Mouse (Mus musculus) urinary bladder, postnatal 4 days (tissue): Measurements from ENCODE around the gene Gm10643.

Experiments used
- DNase-seq, 2 experiments: peaks; one replicate each; pipeline ENCODE4 v3.0.0; 2021 to 2022; ENCODE audit warnings: low spot score in 2 of 2

Gm10643 gene

DNA sequence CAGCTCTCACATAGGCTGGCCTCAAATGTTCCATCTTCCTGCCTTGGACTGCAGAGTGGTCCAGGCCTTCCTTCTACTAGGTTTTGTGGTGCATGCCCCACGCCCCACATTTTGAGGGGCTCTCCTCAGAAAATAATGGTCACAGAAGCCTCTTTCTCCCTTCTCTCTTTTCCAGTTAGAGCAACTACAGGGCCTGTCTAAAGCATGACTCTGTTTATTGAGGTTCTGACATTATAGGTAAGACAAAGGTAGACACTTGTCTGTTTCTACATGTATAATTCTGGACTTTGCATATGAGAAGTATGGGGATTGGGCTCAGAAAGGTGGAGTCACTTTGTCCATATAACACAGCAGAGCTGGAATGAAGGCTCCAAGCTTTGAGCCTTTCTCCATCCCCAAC lies at the start of gene Gm10643:
Gene Gm10643, minus strand, starts transcription at position 101 of the 400 bp plus-strand sequence.
- DNase-seq = no peak

DNA sequence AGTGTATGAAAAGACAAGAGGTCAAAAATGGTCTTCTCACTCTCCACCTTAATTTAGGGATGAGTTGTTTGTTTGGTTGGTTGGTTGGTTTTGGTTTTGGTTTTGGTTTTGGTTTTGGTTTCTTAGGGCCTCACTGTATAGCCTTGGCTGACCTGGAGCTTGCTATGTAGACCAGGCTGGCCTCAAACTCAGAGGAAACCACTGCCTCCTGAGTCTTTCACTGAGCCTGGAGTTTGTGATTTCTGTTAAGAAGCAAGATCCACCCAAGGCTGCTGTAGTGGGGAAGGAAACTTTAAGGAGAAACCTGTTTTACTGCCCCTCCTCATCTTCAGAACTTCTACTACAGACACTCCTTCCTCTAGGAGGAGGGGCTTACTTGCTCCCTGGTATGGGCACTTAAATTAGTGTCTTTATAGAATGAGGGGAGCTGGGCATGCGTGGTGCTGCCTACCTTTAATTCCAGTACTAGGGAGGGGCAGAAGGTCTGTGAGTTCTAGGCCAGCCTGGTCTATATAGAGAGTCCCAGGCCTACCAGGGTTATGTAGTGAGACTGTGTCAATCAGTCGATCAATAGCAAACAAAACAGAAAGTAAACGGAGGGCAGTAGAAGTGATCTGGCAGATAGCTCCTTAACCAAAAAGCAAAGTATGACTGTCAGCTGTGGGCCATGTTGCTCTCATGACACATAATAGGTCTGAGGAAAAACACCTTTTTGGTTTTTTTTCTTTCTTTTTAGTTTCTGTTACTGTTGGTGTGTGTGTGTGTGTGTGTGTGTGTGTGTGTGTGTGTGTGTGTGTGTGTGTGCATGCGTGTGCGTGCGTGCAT lies 41.5 kb upstream of the Gm10643 start:
- DNase-seq = no peak

DNA sequence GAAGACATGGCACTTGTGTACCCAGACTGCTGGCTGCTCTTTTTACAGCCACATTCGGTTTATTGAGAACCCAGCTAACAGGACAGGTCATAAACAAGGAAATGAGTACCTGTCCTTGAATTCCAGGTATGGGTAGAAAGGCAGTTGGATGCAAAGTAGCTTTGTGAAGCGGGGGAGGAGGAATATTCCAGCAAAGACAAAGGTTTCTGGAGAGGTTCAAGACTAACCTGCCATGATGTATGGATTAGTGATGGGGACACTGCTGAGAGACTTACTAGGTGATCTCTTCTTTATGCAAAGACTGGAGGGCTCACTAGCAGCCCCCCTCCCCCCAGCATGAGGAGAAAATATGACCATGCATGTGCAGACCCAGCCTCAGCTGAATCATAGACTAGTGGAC lies 40.7 kb upstream of the Gm10643 start:
- no peak for DNase-seq

DNA sequence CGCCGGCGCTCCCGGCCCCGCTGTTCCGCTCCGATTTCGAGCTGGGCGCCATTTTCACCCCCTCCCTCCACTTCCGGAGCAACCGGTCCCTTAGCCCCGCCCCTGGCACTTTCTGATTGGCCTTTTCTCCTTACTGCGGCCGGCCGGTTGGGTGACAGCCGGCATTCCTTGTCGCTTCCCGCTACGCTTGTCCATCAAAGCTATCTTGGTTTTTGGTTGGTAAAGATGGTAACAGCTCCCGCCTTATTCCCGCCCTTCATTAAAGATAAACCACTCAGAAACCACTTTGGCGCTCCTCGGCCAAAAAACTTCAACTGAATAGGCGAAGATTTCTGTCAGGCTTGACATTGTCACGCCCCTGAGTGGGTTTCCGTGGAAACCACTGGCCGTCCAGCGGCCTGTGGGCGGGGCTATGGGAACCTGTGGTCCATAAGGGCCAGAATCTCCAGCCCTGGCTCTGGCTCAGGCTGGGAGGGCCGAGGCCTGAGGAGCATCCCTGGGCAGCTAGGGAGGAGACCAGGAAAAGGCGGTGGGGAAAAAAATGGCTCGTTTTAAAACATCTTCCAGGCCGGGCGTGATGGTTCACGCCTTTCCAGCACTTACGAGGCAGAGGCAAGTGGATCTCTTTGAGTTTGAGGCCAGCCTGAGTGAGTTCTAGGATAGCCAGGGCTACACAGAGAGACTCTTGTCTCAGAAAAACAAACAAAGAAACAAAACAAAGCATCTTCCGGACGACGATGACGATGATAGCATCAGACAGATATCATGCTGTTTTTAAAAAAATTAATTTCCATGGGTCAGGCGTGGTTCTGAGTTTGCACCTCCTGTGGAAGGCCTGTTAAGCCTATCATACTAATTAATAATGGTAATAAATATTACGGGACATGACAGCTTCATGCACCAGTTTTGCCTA lies 40.0 kb upstream of the Gm10643 start, which contains the start of gene Dcaf15:
Gene Dcaf15, minus strand, starts transcription at position 72 of the 913 bp plus-strand sequence.
- DNase-seq = peak; percentile 97 to 99

DNA sequence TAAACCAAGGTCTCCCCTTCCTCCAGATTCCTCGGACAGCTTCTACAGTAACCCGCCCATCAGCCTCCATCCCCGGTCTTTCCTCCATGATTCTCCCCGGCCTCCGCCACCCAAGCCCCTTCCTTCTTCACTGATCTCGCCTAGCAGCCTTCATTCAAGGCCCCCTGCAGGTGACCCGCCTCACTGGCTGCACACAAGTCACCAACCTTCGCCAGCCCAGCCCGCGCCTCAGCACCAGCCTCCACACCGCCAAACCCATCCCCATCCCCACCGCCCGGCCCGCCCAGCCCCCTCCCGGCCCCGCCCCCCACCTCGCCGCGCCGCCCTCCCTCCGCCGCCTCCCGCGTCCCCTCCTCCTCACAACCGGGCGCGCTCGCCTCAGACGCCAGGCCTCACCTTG lies 39.3 kb upstream of the Gm10643 start:
- DNase-seq = peak in 1 of 2 experiments; percentile 56

DNA sequence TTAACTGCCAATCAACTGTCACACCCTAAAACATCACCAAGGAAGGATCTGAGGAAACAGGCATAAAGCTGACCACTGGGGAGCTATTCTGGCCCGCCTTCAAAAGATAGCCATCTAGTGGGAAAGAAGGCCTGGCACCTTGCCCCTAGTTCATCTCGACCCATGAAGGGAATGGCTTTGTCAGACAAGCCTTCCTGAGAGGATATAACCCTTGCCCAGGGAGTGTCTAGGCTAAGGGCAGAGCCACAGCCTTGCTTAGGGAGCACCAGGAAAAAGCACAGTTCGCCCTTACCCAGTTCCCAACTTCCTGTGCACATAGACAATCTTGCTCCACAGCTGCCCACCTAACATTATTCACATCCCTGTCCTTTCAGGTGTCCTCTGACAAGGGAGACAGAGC lies 38.7 kb upstream of the Gm10643 start:
- no peak for DNase-seq

DNA sequence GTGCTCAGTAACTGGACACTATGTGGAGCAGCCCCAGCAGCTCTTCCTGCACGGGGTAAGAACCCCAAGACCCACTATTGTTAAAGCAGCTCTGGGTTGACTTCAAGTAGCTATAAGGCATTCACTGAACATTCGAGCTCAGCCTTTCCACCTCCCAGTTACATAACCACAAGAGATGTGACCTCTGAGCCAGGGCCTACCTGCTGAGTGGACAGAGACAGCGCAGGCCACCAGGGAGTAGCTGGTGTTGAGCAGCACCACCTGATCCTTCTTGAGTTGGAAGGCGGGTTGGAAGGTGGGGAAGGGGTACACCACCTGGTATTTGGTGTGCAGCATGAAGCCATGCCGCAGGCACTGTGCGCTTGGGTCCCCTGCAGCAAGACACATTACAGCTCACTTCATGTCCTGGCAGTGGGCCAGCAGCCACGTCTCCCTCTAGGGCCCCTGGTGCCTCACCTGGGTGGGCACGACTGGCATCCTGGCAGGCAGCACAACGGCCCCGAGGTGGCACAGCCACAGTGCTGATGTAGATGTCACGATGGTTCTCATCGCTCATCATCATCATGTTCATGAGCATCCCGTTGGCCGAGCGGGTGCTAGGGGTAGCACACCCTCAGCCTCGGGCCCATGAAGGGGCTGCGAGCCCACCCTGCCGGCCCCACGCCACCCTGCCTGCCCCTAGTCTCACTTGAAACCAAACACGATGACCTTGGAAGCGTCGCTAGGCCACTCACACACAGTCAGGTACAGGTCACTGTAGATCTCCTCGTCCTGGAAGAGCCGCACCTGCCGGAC lies 36.7 kb upstream of the Gm10643 start:
- no peak for DNase-seq

DNA sequence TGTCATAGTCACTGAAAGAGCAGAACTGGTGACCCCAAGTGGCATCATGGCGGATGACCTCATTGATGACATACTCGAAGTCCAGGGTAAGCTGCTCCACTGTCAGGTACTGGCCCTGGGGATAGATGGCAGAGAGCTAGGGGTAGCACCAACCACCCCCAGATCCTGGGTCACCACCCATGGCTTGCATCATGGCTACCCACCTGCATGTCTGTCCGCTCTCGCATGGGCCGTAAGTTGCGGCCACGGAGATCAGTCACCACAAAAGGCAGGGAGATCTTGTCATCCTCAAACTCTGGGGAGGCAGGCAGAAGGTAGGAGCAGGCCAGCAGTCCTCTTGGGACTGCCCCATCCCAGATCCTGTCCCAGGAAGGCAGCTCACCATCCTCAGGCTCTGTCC lies 33.4 kb upstream of the Gm10643 start:
- DNase-seq = no peak

DNA sequence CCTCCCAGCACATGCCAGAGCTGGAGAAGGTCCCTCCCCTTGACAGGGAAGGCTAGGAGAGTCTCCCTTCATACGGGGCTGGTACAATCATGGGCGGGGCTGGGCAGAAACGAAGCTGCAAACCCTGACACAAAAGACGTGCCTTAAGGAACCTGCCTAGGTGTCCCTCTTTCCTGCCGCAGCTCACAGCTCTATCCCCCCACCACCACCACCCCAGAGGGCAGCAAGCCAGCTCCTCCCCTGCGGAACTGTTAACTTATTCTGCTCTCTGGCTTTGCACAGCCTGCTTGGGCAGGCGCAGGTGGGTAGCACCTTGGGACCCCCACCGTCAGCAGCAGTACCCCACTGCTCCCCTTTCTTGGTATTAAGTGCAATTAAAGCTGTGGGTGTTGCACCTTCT lies 31.1 kb upstream of the Gm10643 start:
- DNase-seq = no peak

DNA sequence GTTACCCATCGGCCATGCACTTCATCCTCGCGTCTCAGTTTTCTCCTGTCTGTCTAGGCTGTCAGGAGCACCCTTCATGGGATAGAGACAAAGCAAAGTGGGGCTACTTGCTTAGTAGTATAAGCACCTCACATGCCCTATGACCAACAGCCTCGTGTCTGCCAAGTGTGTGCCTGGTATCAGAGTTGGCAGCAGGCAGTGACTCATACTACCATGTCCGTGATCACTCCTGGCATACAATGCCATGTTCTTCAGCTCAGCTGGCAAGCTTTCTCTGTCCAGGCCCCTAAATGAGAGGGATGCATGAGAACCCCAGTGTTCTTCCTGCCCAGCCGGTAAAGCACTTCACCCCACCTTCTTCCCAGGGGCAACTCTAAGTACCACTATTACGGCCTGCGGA lies 25.6 kb upstream of the Gm10643 start:
- no peak for DNase-seq

DNA sequence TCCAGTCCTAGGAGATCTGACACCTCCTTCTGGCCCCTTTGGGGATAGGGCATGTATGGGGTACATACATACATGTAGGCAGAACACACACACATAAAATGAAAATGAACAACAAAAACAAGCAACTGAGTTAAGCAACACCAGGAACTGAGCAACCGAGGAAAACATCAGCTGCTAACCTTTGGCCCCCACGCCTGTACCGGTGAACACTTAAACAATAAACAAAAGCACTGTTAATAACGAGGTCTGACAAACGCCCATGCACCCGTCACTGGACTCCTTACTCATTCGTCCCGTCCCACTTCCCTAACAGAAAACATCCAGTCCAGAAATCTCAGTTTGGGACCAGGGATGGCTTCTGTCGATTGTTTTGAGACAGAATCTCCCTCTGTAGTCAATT lies 24.3 kb upstream of the Gm10643 start:
- DNase-seq = no peak

DNA sequence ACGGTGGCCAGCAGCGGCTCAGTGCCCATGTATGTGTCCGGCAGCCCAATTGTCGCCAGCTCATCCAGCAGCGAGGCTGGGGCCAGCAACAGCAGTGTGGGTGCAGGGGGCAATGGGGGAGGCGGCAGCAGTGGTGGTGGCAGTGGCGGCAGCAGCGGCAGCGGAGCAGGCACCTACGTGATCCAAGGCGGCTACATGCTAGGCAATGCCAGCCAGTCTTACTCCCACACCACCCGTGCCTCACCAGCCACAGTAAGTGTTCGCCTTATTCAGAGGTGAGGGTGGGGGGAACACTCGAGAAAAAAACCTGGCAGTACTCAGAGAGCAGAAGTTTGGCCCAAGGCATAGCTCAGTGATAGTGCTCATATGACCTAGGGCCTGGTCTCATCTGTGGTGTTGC lies 22.9 kb upstream of the Gm10643 start:
- no peak for DNase-seq

DNA sequence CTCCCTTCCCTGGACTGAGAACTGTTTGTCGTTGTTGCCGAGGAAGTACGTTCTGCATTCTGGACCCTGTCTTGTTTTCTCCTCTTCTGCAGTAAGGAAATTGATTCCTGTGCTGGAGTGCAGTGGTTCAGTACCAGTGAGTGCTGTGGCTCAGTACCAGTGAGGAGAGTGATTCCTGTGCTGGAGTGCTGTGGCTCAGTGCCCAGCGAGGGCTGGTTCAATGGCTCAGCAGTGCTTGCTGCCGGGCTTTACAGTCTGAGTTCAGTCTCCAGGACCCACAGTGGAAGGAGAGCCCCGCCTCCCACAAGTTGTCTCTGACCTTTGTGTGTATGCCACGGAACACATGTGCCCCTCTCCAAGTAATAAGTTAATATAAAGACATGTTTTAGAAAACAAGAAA lies 22.2 kb upstream of the Gm10643 start:
- no peak for DNase-seq

DNA sequence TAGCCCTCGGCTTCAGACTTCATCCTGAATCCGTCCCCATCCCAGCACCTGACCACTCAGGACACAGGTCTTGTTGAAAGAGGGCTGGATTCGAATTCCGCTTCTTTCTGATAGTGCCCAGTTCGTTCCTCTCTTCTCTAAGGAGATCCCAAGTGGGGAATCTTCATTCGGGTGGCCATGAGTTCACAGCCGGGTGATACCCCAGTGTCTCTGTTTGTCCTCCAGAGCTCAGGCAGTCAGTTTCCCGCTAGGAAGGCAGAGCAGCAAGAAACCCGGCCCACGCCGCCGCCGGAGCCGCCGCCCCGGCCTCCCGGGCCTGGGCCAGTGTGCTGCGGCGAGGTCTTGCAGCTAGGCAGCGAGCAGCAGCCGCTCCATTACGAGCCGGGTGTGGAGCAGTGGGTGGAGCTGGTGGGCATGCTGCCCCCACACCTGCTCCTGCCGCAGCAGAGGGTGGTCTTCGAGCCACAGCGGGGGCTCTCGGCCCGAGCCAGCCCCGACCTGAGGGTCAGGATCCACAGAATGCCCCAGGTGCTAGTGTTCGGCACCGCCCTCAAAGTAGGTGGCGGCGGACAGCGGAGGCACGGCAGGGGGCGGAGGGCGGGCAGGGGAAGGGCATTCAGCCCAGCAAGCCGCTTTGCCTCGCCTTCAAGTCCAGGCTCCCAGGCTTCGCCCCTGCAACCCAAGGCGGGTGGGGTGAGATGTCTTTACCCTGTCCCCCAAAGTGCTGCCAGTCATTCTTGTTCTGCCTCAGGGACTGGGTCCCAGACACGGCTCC lies 19.6 kb upstream of the Gm10643 start:
- no peak for DNase-seq

DNA sequence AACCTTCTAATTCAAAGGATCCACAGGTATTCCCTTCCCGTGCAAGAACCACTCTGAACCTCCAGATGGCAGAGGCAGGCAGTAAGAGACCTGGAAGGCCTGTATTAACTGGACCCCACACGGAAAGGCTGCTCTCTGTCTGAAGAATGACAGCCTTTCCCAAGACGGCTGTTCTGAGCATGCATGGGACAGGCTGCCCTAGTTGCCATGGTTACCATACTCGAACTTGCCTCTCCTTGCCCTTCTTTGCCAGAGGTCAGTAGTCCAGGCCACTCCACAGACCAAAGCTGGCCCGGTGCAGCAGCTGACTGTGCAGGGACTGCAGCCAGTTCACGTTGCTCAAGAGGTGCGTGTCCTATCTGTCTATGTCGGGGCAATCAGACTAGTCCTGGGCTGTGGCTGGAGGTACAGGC lies 18.9 kb upstream of the Gm10643 start:
- no peak for DNase-seq

DNA sequence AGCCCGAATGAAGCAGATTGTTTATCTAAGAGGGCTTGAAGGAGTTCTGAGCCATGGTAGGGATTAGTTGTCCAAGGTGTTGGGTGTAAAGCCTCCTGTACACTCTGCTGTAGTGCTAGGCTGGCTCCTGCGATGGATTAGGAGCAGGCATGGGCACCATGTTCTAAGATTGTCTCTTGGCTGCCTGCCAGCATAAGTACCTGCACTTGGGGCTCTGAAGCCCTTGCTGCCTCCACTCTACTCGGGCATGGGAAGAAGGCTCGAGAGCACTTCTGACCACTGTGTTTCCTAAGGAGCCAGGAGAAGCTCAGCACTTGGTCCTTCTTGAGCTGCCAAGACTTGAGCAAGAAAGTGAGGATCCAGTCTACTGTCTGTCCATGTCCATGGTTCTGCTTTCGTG lies 14.3 kb upstream of the Gm10643 start:
- DNase-seq = no peak

DNA sequence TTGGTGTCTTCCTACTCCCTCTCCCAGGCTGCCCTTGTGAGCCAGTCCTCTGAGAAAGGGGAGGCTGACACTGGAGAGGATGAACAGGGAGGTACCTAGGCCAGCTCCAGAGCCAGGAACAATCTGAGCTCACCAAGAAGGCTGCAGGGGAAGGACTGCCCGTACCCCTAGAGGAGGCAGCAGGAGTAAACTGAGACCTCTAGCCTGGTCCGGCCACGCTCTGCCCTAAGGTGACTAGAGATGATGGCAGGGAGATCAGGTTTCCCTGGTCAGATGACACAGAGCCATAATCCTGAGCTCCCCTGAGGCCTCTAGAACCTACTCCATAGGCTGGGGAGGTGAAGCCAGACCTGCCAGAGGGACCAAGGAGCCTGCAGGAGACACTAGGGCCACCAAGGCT lies 11.9 kb upstream of the Gm10643 start:
- DNase-seq = no peak

DNA sequence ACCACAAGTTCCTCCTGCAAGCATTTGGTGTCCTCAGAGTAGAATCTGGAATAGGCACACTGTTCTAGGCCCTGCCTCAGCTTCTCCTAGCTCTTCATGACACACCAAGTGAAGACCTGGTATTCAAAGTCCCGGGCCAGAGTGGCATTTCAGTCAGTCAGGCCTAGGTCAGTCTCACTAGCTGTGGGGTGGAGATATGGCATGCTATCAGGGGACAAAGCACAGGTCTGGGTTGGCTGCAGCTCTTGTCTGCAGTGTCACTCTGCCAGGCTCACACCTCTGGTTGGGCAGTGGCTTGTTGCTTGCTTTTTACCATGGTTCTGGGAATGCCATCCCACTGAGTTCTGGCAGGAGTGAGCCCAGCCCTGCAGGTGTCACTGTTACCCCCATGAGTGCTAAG lies 11.5 kb upstream of the Gm10643 start:
- DNase-seq = no peak

DNA sequence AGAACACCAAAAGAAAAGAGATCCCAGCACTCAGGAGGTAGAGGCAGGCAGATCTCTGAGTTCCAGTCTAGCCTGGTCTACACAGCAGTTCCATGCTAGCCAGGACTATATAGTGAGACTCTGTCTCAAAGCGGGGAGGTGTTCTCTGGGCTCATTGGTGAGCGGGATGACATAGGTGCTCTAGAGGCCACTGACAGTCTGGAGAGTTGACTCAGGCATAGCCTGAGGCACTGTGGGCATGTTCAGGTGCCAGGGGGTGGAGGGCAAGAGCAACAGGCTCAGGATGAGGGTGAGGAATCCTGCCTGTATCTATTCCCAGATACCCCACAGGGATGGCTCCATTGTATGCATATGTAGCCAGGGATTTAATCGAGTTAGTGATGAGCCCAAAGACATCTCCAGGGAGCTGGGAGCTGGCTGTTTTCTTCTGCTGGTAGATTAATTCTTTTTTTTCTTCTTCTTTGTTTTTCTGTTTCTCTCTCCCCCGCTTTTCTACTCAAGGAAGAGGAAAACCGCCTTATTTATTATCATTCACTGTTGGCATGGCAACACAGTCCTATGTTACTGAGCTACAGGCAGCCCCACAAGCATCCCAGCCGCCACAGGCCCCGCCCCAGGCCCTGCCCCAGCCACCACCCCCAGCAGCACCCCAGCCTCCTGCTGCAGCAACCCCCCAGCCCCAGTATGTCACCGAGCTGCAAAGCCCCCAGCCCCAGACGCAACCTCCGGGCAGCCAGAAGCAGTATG lies 8.5 kb upstream of the Gm10643 start:
- no peak for DNase-seq

DNA sequence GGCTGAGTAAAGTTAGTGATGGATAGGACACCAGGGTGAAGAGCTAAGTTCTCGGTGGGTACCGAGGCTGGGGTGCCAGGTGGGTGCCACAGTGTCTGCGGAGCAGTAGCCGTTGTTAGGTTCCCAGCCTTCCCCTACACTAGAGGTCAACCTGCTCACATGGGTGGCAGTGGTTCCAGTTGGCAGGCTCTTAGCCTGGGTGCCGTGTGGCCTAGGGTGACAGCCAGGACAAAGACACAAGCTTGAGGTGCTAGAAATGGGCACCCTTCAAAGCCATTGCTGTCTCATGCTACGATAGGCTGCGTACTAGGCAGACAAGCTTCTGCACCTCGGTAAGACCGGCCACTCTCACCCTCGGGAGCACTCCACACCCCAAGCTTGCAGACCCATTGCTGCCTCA lies 7.4 kb upstream of the Gm10643 start:
- no peak for DNase-seq

DNA sequence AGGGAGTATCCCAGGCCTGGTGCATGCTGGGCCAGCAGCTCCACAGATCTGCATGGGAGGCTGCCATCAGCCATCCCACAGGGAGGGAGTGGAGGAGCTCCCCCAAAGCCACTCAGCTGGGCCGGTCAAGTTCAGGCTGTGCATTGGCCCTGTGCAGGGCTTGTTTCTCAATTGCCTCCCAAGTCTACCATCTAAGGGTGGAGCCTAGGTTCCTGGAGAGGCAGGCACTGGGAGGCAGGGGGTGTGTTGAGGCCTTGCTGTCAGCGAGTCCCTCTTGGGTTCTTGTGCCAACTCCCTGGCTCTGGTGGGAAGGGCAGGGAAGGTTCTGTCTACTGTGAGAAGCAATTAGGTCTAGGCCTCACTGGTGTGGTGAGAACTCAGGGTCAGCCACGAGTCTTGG lies 7.0 kb upstream of the Gm10643 start:
- no peak for DNase-seq
